Mouse (Mus musculus) cerebellum, adult 2 months (tissue): ENCODE results near the gene Bid. TPM values are rescaled to one million over a fixed set of nuclear protein-coding genes. Genes with fewer than 3 reads are reported as not detected.
"Not testable (repeated sequence)": the region's sequence is repeated elsewhere in the genome, so short reads cannot be mapped to it uniquely, and the experiment has no call there.

Source experiments
- DNase-seq, 2 experiments: peaks; one replicate each; pipeline ENCODE4 v3.0.0; 2021
- H3K27ac ChIP-seq: fragments of 200-500 bp; 2 replicates; pipeline ENCODE4 v1.5.1; 2012; ENCODE audit warnings: low read length, control low read depth, inconsistent platforms; ENCODE audit not compliant: insufficient read depth
- H3K27me3 ChIP-seq: fragments of 200-500 bp; 2 replicates; pipeline ENCODE4 v1.6.1; 2012; ENCODE audit warnings: inconsistent platforms, mild to moderate bottlenecking, low read length, moderate library complexity; ENCODE audit not compliant: control insufficient read depth, insufficient read depth
- H3K4me1 ChIP-seq: fragments of 200-500 bp; 2 replicates; pipeline ENCODE4 v1.6.1; 2011; ENCODE audit warnings: low read length; ENCODE audit not compliant: control insufficient read depth, insufficient read depth
- H3K4me3 ChIP-seq: fragments of 200-500 bp; replicated peaks from 2 replicates; pipeline ENCODE3; 2011; ENCODE audit warnings: mild to moderate bottlenecking, low read depth, low read length, control low read depth; ENCODE audit not compliant: insufficient read depth
- CTCF ChIP-seq: fragments of 200-500 bp; IDR thresholded peaks from 2 replicates; pipeline ENCODE4 v1.5.1; 2011; ENCODE audit warnings: low read depth, mild to moderate bottlenecking, control low read depth, low read length, moderate library complexity, borderline replicate concordance; ENCODE audit not compliant: insufficient read depth
- POLR2A ChIP-seq: fragments of 200-500 bp; IDR thresholded peaks from 2 replicates; pipeline ENCODE4 v1.6.1; 2011; ENCODE audit warnings: low read length, control low read depth, borderline replicate concordance; ENCODE audit not compliant: insufficient read depth
- WGBS: fragments of 180-500 bp; shearing (Covaris S2); methylation state at CpG from one replicate; pipeline ENCODE4 v1.1.7; 2018; 5-methylcytosine and 5-hydroxymethylcytosine counted together
- polyA plus RNA-seq: library from polyadenylated mRNA; depleted of rRNA; stranded (reverse); fragments of >200 nt; gene quantifications from 2 replicates; pipeline ENCODE4 v1.2.3, GENCODE M21; 2012

The Bid gene
- polyA plus RNA-seq, 1 experiment, result 7.9 TPM

DNA sequence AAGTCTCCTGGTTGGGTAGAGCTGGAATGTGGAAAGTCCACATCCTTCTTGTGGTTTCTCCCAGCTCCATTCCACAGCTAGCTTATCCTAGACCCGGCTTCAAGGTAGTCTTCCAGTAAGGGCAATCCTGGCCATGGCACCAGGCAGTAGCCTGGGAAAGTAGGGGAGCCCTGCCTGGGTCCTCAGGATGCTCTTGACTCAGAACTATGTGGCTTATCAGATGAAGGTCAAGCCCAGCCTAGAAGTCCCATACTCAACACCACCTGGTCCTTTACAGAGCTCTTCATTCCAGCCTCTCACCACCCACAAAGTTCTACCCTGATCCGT is 1.0 kb downstream of the Bid start:
- no peak for DNase-seq
- Histone ChIP-seq H3K4me3 (no peak overlapping the region), H3K27ac (no peak overlapping the region), H3K27me3 (no peaks in the 10 kb centered on the region), H3K4me1 (no peaks in the 10 kb centered on the region)
- WGBS, result 61% methylated on average over 2 of the region's 2 CpGs
- TF ChIP-seq CTCF (no peak), POLR2A (no peak)

DNA sequence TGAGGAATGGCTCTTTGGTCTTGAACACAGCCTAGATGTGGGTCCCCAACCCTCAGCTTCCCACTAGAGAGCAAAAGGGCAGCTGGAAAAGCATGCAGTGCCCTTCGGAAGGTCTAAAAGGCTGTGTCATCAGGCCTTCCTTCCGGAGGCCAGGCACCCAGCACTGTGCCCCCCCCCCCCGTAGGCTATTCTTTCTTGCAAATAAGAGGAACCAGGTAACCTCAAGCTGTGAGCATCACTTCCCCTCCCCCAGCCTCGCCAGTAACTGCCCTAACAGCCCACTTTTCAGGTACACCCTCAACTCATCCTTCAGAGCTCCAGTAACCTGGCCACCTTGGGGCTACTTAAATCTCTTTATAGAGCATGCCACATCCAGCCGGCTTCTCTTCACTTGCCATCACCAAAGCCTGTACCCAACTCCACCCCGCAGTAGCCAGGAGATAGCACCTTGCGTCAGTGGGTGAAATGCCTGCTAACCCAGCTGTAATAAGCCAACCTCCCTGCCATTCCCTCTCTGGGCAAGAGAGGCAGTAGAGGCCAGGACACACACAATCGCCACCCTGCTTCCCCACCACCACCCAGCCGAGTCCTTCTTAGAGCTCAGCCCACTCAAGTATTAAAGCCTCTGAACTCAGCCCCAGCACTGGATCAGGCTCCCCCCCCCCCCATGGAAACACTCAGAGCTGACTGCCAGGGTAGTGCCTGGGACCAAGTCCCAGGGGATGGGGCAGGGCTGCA is 1.6 kb downstream of the Bid start:
- TF ChIP-seq POLR2A, result no peak
- peak; percentile 42; the same call in 1 of the 2 replicates for TF ChIP-seq CTCF
- 51% methylated on average over 9 of the region's 9 CpGs for WGBS
- H3K4me1 ChIP-seq, result no peaks in the 10 kb centered on the region
- H3K27ac ChIP-seq, result no peak overlapping the region
- no peak overlapping the region for H3K4me3 ChIP-seq
- no peaks in the 10 kb centered on the region for H3K27me3 ChIP-seq
- DNase-seq, result no peak

DNA sequence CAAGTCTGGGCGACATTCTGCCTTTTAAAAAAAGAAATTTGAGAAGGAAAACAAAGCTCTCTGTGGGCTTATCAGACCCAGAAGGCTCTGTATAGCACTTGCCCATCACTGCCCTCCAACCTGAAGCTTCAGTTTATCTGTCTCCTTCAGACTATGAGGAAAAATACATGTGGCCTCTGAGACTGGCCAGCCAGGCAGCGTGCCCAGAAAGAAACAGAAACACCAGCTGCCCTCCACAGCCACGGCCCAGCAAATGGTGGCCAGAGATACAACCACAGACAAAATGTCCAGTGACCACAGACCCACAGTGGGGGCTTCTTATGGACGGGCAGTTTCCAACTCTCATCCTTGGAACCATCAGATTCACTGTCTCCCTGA is 2.1 kb downstream of the Bid start:
- H3K27ac ChIP-seq, result no peak overlapping the region
- H3K4me1 ChIP-seq, result no peaks in the 10 kb centered on the region
- WGBS, result 48% methylated on average over 4 of the region's 4 CpGs
- no peak for TF ChIP-seq POLR2A
- no peaks in the 10 kb centered on the region for H3K27me3 ChIP-seq
- DNase-seq, result no peak
- no peak overlapping the region for H3K4me3 ChIP-seq

DNA sequence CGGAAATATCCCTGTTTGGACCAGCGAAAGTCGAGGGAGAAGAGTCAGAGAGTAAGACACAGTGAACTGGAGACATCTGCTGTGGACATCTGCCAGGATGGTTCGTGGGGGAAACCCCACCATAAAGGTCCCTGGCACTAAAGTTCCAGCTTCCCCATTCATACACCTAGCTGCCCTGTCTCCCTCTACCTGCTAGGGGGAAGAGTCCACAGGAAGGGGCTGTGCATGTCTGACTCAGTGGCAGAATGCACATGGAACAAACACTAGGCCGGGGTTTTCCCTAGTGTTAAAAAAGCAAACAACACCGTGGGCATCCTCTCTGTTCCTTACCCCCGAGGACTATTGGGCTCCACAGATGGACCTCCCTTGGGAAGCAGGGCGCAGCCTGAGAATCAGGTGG is 2.9 kb downstream of the Bid start:
- no peak overlapping the region for H3K4me3 ChIP-seq
- no peak for TF ChIP-seq POLR2A
- no peak for TF ChIP-seq CTCF
- no peak overlapping the region for H3K27ac ChIP-seq
- H3K4me1 ChIP-seq, result no peaks in the 10 kb centered on the region
- H3K27me3 ChIP-seq, result no peaks in the 10 kb centered on the region
- no peak for DNase-seq
- WGBS, result 71% methylated on average over 8 of the region's 8 CpGs

DNA sequence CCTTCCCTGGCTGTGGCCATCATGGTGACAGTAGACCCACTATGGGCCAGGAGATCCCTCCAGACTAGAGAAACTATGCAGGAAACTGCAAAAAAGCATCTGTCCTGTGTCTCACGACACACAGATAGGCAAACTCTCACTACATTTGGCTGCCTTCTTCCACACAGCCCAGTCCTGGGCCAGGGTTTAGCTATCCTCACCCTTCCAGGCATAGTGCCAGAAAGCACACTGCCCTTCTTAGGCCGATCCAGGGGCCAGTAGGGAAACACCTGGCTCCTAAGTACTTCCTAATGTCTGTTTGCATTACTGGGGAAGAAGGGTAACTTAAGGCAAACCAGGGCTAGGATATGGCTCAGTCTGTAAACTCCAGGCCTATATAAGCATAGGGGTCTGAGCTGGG is 3.7 kb downstream of the Bid start:
- TF ChIP-seq POLR2A (no peak), CTCF (no peak)
- WGBS, result 60% methylated on average over 2 of the region's 2 CpGs

DNA sequence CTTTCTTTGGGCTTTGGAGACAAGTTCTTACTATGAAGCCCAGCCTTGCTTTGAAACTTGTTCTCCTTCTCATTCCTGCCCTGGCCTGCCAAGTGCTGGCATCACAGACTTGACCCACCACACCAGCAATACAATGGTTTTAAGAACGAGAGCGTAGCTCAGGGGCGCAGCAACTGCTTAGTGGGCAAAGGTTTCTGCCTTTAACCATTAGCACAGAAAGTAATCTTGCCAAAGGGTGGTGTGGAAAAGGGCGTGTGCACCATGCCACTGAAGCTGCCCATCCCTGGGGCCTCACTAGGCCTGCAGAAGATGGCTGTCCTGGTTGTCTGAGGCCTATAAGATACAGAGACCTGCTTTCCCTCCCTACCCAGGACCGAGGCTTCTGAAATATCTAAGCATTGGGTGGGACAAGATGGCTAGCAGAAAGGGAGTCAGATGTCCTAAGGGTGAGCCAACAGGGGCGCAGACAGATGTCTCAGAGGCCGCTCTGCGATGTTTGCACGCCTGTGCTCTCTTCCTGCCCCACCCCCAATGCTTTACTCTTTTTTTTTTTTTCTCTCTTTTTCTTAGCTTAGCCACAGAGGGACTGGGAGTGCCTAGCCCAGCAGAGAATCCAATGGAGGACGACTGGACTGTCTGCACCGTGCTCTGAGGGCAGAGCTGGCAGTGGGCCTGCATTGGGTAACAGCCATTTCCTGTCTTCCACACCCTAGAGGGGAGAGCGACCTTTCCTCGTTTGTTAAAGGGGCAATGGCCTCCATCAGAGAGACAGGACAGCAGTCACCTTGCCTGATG is 5.2 kb downstream of the Bid start:
- H3K4me1 ChIP-seq, result no peaks in the 10 kb centered on the region
- WGBS, result 62% methylated on average over 13 of the region's 13 CpGs
- no peak for DNase-seq
- no peaks in the 10 kb centered on the region for H3K27me3 ChIP-seq
- TF ChIP-seq POLR2A (no peak), CTCF (no peak)
- no peak overlapping the region for H3K27ac ChIP-seq
- no peak overlapping the region for H3K4me3 ChIP-seq

More for the DNA sequence above, 3.7 kb downstream of the Bid start:
- no peak overlapping the region for H3K4me3 ChIP-seq
- no peaks in the 10 kb centered on the region for H3K27me3 ChIP-seq
- DNase-seq, result no peak
- no peaks in the 10 kb centered on the region for H3K4me1 ChIP-seq
- no peak overlapping the region for H3K27ac ChIP-seq

DNA sequence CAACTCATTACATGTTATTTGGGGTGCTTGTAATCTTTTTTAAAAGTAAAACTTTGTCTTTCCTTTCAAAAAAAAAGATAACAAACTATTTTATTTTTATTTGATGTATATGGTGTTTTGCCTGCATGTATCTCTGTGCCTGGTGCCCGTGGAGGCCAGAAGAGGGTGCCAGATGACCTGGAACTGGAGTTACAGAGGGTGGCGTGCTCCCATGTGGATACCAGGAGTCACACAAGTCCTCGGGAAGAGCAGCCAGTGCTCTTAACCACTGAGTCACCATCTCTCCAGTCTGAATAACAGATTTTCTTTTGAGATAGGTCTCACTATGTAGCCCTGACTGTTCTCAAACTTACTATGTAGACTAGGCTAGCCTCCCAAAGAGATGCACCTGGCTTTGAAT is 7.2 kb downstream of the Bid start:
- H3K27ac ChIP-seq, result no peak overlapping the region
- H3K4me1 ChIP-seq, result no peaks in the 10 kb centered on the region
- WGBS, result 73% methylated on average over 3 of the region's 3 CpGs
- no peak overlapping the region for H3K4me3 ChIP-seq
- TF ChIP-seq POLR2A (no peak), CTCF (no peak)
- H3K27me3 ChIP-seq, result no peaks in the 10 kb centered on the region
- no peak for DNase-seq

DNA sequence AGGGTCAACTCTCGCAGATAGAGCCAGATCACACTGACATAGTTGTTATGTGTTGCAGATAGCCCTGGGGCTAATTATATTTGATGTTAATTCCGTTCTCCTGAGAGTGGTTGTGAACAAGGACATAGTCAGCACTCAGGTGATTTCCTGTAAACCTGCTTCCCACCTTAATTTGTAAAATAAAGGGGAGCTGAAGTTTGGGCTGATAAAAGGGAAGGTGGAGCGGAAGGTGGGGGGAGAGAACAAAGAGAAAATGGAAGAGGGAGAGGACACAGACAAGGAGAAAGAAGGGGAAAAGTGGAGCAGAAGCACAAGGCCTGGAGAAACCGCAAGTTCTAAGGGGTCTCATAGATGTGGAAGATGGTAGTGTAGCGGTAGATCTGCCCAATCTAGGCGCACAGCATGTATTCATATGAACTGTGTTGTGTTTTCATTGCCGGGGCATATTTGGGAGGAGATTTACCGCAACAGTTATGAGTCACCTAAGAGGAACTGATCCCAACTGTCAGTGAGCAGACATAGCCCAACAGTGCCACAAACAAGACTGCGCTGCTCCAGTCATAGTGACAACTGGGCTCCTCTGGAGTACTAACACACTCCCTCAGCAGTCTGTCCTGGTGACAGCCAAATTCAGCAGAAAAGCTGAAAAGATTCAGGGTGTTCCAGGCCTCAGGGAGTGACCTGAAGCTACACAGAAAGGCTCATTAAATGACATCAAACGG is 8.6 kb downstream of the Bid start:
- 95% methylated on average over 10 of the region's 10 CpGs for WGBS
- not testable (repeated sequence) for H3K27me3 ChIP-seq, DNase-seq

More for the DNA sequence above, 8.6 kb downstream of the Bid start:
- not testable (repeated sequence) for H3K4me1 ChIP-seq, H3K4me3 ChIP-seq, H3K27ac ChIP-seq
